Mouse (Mus musculus): ENCODE measurements around the gene Sox11.

Gene Sox11

GRCm38 (mm10) chr12:27335356-27336055, 6.9 kb downstream of the Sox11 start:
- DNase-seq: peak; percentile 4

- no peak for DNase-seq
These were observed 8.8 kb downstream of the Sox11 start for GRCm38 (mm10) chr12:27333590-27333989.

- no peak for DNase-seq
These were observed 19.0 kb downstream of the Sox11 start for GRCm38 (mm10) chr12:27323423-27323822.

GRCm38 (mm10) chr12:27320705-27321104, 21.7 kb downstream of the Sox11 start:
- DNase-seq: no peak

GRCm38 (mm10) chr12:27312985-27313384, 29.4 kb downstream of the Sox11 start:
- DNase-seq: no peak

- DNase-seq: no peak
These were observed 30.4 kb downstream of the Sox11 start for GRCm38 (mm10) chr12:27311854-27312466.

- no peak for DNase-seq
These were observed 31.0 kb downstream of the Sox11 start for GRCm38 (mm10) chr12:27311316-27311832.

GRCm38 (mm10) chr12:27310703-27311102, 31.7 kb downstream of the Sox11 start:
- DNase-seq: no peak

GRCm38 (mm10) chr12:27309969-27310368, 32.4 kb downstream of the Sox11 start:
- DNase-seq: no peak

GRCm38 (mm10) chr12:27304713-27305437, 37.5 kb downstream of the Sox11 start:
- no peak for DNase-seq

- DNase-seq: no peak
These were observed 39.2 kb downstream of the Sox11 start for GRCm38 (mm10) chr12:27303190-27303589.

- DNase-seq: no peak
These were observed 43.7 kb downstream of the Sox11 start for GRCm38 (mm10) chr12:27298721-27299120.

GRCm38 (mm10) chr12:27294191-27294590, 48.2 kb downstream of the Sox11 start:
- no peak for DNase-seq

- no peak for DNase-seq
These were observed 48.6 kb downstream of the Sox11 start for GRCm38 (mm10) chr12:27293736-27294135.

GRCm38 (mm10) chr12:27293208-27293607, 49.2 kb downstream of the Sox11 start:
- DNase-seq: no peak
